Mouse (Mus musculus) CH12.LX (cell line): ENCODE measurements around the gene Zfp36l1. TPM values are rescaled to one million over a fixed set of nuclear protein-coding genes. Genes with fewer than 3 reads are reported as not detected.

ENCODE experiments used
- DNase-seq: peaks from one replicate; pipeline ENCODE4 v3.0.0-alpha.2; 2013; ENCODE audit errors: extremely low read depth
- H3K27ac ChIP-seq: 2 replicates; pipeline ENCODE4 v1.5.1; 2012; ENCODE audit warnings: low read depth, mild to moderate bottlenecking, control low read depth, moderate library complexity; ENCODE audit not compliant: insufficient read depth
- H3K27me3 ChIP-seq: replicated peaks from 2 replicates; pipeline ENCODE3; 2012; ENCODE audit warnings: inconsistent platforms
- H3K36me3 ChIP-seq, 2 experiments: replicated peaks in 1 of 2; 2 replicates each; pipeline versions ENCODE3 to v1.6.1; 2012; ENCODE audit warnings: inconsistent platforms in 1 of 2, low read length in 1 of 2, mild to moderate bottlenecking in 1 of 2, mixed read lengths in 1 of 2, moderate library complexity in 1 of 2; ENCODE audit not compliant: control insufficient read depth in 1 of 2, insufficient read depth in 1 of 2
- H3K4me1 ChIP-seq, 2 experiments: 2 replicates each; pipeline ENCODE4 v1.6.1; 2012; ENCODE audit warnings: inconsistent platforms in 1 of 2, moderate library complexity in 1 of 2; ENCODE audit not compliant: insufficient read depth in 2 of 2, control insufficient read depth in 1 of 2
- H3K4me2 ChIP-seq: 2 replicates; pipeline ENCODE4 v1.6.1; 2012; ENCODE audit warnings: low read depth, mild to moderate bottlenecking, control low read depth; ENCODE audit not compliant: poor library complexity, insufficient read depth, severe bottlenecking
- H3K4me3 ChIP-seq, 3 experiments: fragments of 150-350 bp in 1 of 3; sonication (generic) in 1 of 3; replicated peaks in 1 of 3; 2 replicates each; pipeline versions ENCODE3 to v1.5.1; 2011 to 2012; ENCODE audit warnings: low read depth in 2 of 3, low read length in 2 of 3, mild to moderate bottlenecking in 2 of 3, moderate library complexity in 2 of 3, control low read depth in 1 of 3, improper control_type of control experiment in 1 of 3, inconsistent platforms in 1 of 3, mixed read lengths in 1 of 3; ENCODE audit not compliant: poor library complexity in 1 of 3
- H3K79me2 ChIP-seq: replicated peaks from 2 replicates; pipeline ENCODE4 v1.6.1; 2012; ENCODE audit warnings: mild to moderate bottlenecking, moderate library complexity; ENCODE audit not compliant: control insufficient read depth, poor library complexity, insufficient read depth, severe bottlenecking; ENCODE audit errors: extremely low read depth
- H3K9ac ChIP-seq: 2 replicates; pipeline ENCODE4 v1.6.1; 2012; ENCODE audit warnings: low read depth, mild to moderate bottlenecking, control low read depth, moderate library complexity; ENCODE audit not compliant: insufficient read depth
- H3K9me3 ChIP-seq: replicated peaks from 2 replicates; pipeline ENCODE3; 2012; ENCODE audit warnings: low read length, inconsistent platforms, mixed read lengths
- BHLHE40 ChIP-seq: IDR thresholded peaks from 2 replicates; pipeline ENCODE4 v1.6.1; 2011; ENCODE audit warnings: mild to moderate bottlenecking, low read depth, low read length, improper control_type of control experiment
- CHD1 ChIP-seq: IDR thresholded peaks from 2 replicates; pipeline ENCODE4 v1.6.1; 2012; ENCODE audit warnings: low read depth, low read length, improper control_type of control experiment, inconsistent platforms
- CTCF ChIP-seq, 2 experiments: IDR thresholded peaks in 1 of 2; conservative IDR thresholded peaks in 1 of 2; 2 replicates each; pipeline ENCODE4 v1.5.1; 2011 to 2012; ENCODE audit warnings: low read depth in 2 of 2, low read length in 2 of 2, improper control_type of control experiment in 1 of 2, inconsistent platforms in 1 of 2, mild to moderate bottlenecking in 1 of 2, moderate library complexity in 1 of 2
- E2F4 ChIP-seq: IDR thresholded peaks from 2 replicates; pipeline ENCODE4 v1.6.1; 2011; ENCODE audit warnings: low read depth, low read length, improper control_type of control experiment; ENCODE audit not compliant: insufficient replicate concordance
- ELF1 ChIP-seq: IDR thresholded peaks from 2 replicates; pipeline ENCODE4 v1.6.1; 2014; ENCODE audit warnings: low read depth, mild to moderate bottlenecking, inconsistent platforms, low read length, improper control_type of control experiment
- EP300 ChIP-seq: IDR thresholded peaks from 2 replicates; pipeline ENCODE4 v1.6.1; 2011; ENCODE audit warnings: low read length, improper control_type of control experiment
- MAFK ChIP-seq: IDR thresholded peaks from 2 replicates; pipeline ENCODE4 v1.6.1; 2011; ENCODE audit warnings: low read length, improper control_type of control experiment; ENCODE audit not compliant: insufficient replicate concordance
- MAX ChIP-seq: IDR thresholded peaks from 2 replicates; pipeline ENCODE4 v1.6.1; 2011; ENCODE audit warnings: low read length, improper control_type of control experiment
- MYC ChIP-seq: IDR thresholded peaks from 2 replicates; pipeline ENCODE4 v1.6.1; 2011; ENCODE audit warnings: low read depth, mild to moderate bottlenecking, improper control_type of control experiment, low read length
- NELFE ChIP-seq: IDR thresholded peaks from 2 replicates; pipeline ENCODE4 v1.6.1; 2011; ENCODE audit warnings: low read depth, low read length, improper control_type of control experiment
- RAD21 ChIP-seq: IDR thresholded peaks from 2 replicates; pipeline ENCODE4 v1.6.1; 2011; ENCODE audit warnings: low read depth, mild to moderate bottlenecking, low read length, improper control_type of control experiment, moderate library complexity
- RCOR1 ChIP-seq: conservative IDR thresholded peaks from 2 replicates; pipeline ENCODE4 v1.6.1; 2012; ENCODE audit warnings: low read depth, mild to moderate bottlenecking, inconsistent platforms, low read length, improper control_type of control experiment
- SMC3 ChIP-seq: IDR thresholded peaks from 2 replicates; pipeline ENCODE4 v1.6.1; 2011; ENCODE audit warnings: low read depth, low read length, improper control_type of control experiment
- TCF12 ChIP-seq: IDR thresholded peaks from 2 replicates; pipeline ENCODE4 v1.6.1; 2014; ENCODE audit warnings: low read depth, mild to moderate bottlenecking, inconsistent platforms, low read length, improper control_type of control experiment
- UBTF ChIP-seq: IDR thresholded peaks from 2 replicates; pipeline ENCODE4 v1.6.1; 2012; ENCODE audit warnings: low read depth, mild to moderate bottlenecking, inconsistent platforms, low read length, improper control_type of control experiment, moderate library complexity
- ZC3H11A ChIP-seq: IDR thresholded peaks from 2 replicates; pipeline ENCODE4 v1.6.1; 2012; ENCODE audit warnings: low read depth, mild to moderate bottlenecking, inconsistent platforms, low read length, improper control_type of control experiment
- dilution Hi-C: fragments of 300-500 bp; cut with MboI; formaldehyde crosslinking; loops from 2 replicates; pipeline ENCODE4 v1.14.3; 2020; ENCODE audit warnings: low sequenced_read_pairs; ENCODE audit not compliant: extremely low pct_unique_long_range_greater_than_20kb, extremely low pct_ligation_motif_present
- in situ Hi-C: fragments of 300-500 bp; cut with MboI; formaldehyde crosslinking; loops from 3 replicates; pipeline ENCODE4 v1.14.3; 2019; ENCODE audit warnings: low sequenced_read_pairs, low pct_ligation_motif_present, low pct_unique_long_range_greater_than_20kb, mixed read lengths
- polyA plus RNA-seq: library from polyadenylated mRNA; unstranded; fragments of >175 nt; gene quantifications from 2 replicates; pipeline ENCODE4 v1.2.1, GENCODE M21; 2012; ENCODE audit warnings: low read depth; ENCODE audit not compliant: insufficient read length
- total RNA-seq, 2 experiments: library from RNA; depleted of rRNA; stranded (reverse); fragments of 300-350 nt in 1 of 2; fragments of >200 nt in 1 of 2; gene quantifications; 2 replicates each; pipeline ENCODE4 v1.2.3; 2012 to 2014

Gene Zfp36l1
- total and polyA plus RNA-seq, 3 experiments = 32.7 to 192 (median 50.7) TPM

- no peaks in the 10 kb centered on the region for H3K27me3 ChIP-seq
- no peak for DNase-seq
- peak; percentile 89 for TF ChIP-seq RAD21
- TF ChIP-seq SMC3 = peak; percentile 65
- peak; percentile 60 to 83 for TF ChIP-seq CTCF (conservative IDR thresholded peaks at IDR 0.05 in 1 of 2, IDR thresholded peaks at IDR 0.05 in 1 of 2; ENCODE audit: low read depth in 2 of 2, low read length in 2 of 2)
- no peak for TF ChIP-seq E2F4
- TF ChIP-seq ZC3H11A = peak; percentile 25; the same call in 1 of the 2 replicates
- no peak for TF ChIP-seq EP300
- no peak for TF ChIP-seq MAFK
- TF ChIP-seq RCOR1 = no peak
- TF ChIP-seq TCF12 = no peak
- TF ChIP-seq, all 38 proteins: peak for 4
- no peaks in the 10 kb centered on the region for H3K36me3 ChIP-seq
- no peaks in the 10 kb centered on the region for H3K79me2 ChIP-seq
- dilution Hi-C loops (no loop called here), in situ Hi-C loops (loop anchor here (25.0 kb wide), 1 partner anchor 430 kb away; no protein-coding TSS in a partner anchor)
- peaks cover 3% of the 10 kb centered on the region for H3K9me3 ChIP-seq
- no peak overlapping the region for H3K27ac ChIP-seq
- no peak overlapping the region for H3K4me2 ChIP-seq
- H3K9ac ChIP-seq = no peak overlapping the region
- H3K4me3 ChIP-seq = no peak overlapping the region
- H3K4me1 ChIP-seq = peaks cover 0 to 4% of the 10 kb centered on the region in 2 experiments; a peak in 2 of 4 replicates
These were observed 44.9 kb upstream of the Zfp36l1 start for GRCm38 (mm10) chr12:80157675-80158074.

- Histone ChIP-seq H3K9ac (0 out of 2 replicates have a peak overlapping the region, but pooled peaks have one; percentile 27), H3K36me3 (no peaks in the 10 kb centered on the region), H3K4me2 (peak overlapping the region; percentile 54; the same call in 1 of the 2 replicates), H3K79me2 (no peaks in the 10 kb centered on the region), H3K9me3 (peaks cover 7% of the 10 kb centered on the region), H3K4me1 (peaks cover 5 to 23% of the 10 kb centered on the region in 2 experiments; a peak in 3 of 4 replicates)
- no peak for TF ChIP-seq MYC
- TF ChIP-seq NELFE = no peak
- TF ChIP-seq UBTF = no peak
- peak; percentile 42 for TF ChIP-seq RAD21
- TF ChIP-seq SMC3 = peak; percentile 61
- TF ChIP-seq ELF1 = peak; percentile 33; the same call in 1 of the 2 replicates
- no peak for TF ChIP-seq CHD1
- peak; percentile 59 for TF ChIP-seq BHLHE40
- TF ChIP-seq CTCF (conservative IDR thresholded peaks at IDR 0.05 in 1 of 2, IDR thresholded peaks at IDR 0.05 in 1 of 2; ENCODE audit: low read depth in 2 of 2, low read length in 2 of 2) = peak; percentile 67 to 80
- no peak for TF ChIP-seq RCOR1
- TF ChIP-seq MAX = peak; percentile 67
- TF ChIP-seq, all 38 proteins: peak for 6
- peak; percentile 80 for DNase-seq
- Histone ChIP-seq H3K4me3 (no peak overlapping the region), H3K27ac (no peak overlapping the region), H3K27me3 (no peaks in the 10 kb centered on the region)
- in situ Hi-C loops (loop anchor here (25.0 kb wide), 1 partner anchor 433 kb away; no protein-coding TSS in a partner anchor), dilution Hi-C loops (no loop called here)
These were observed 41.0 kb upstream of the Zfp36l1 start for GRCm38 (mm10) chr12:80153687-80154326.
